Mouse (Mus musculus) neural tube, embryonic 12.5 days (tissue): Measurements from ENCODE around the gene Mob1b. TPM values are rescaled to one million over a fixed set of nuclear protein-coding genes. Genes with fewer than 3 reads are reported as not detected.
"Not testable (repeated sequence)": the region's sequence is repeated elsewhere in the genome, so short reads cannot be mapped to it uniquely, and the experiment has no call there.

Experiments
- ATAC-seq: fragments of 200-750 bp; cut with Nextera tagmentation; 2 replicates; pipeline ENCODE4 v1.8.0; 2017; ENCODE audit warnings: low read depth, mild to moderate bottlenecking, moderate TSS enrichment, moderate library complexity; ENCODE audit not compliant: low FRiP score
- H3K27ac ChIP-seq: fragments of 300-500 bp; sonication (generic); 2 replicates; pipeline ENCODE4 v1.5.1; 2016
- H3K27me3 ChIP-seq: fragments of 300-500 bp; sonication (generic); replicated peaks from 2 replicates; pipeline ENCODE4 v1.6.1; 2016; ENCODE audit warnings: mild to moderate bottlenecking
- H3K36me3 ChIP-seq: fragments of 300-500 bp; sonication (generic); 2 replicates; pipeline ENCODE4 v1.6.1; 2016; ENCODE audit warnings: mild to moderate bottlenecking
- H3K4me1 ChIP-seq: fragments of 300-500 bp; sonication (generic); 2 replicates; pipeline ENCODE4 v1.6.1; 2016
- H3K4me2 ChIP-seq: fragments of 300-500 bp; sonication (generic); replicated peaks from 2 replicates; pipeline ENCODE4 v1.6.1; 2016; ENCODE audit warnings: mild to moderate bottlenecking
- H3K4me3 ChIP-seq: fragments of 300-500 bp; sonication (generic); 2 replicates; pipeline ENCODE4 v1.5.1; 2016
- H3K9ac ChIP-seq: fragments of 300-500 bp; sonication (generic); 2 replicates; pipeline ENCODE4 v1.6.1; 2016; ENCODE audit warnings: mild to moderate bottlenecking
- H3K9me3 ChIP-seq: fragments of 300-500 bp; sonication (generic); 2 replicates; pipeline ENCODE4 v1.6.1; 2016; ENCODE audit warnings: mild to moderate bottlenecking
- WGBS: fragments of 180-500 bp; shearing (Covaris S2); methylation state at CpG from one replicate; pipeline ENCODE4 v1.1.7; 2016; 5-methylcytosine and 5-hydroxymethylcytosine counted together
- polyA plus RNA-seq: library from polyadenylated mRNA; unstranded; fragments of >200 nt; fragmentation: Nextera tagmentation; extraction: Ambion mirVana; gene quantifications from 2 replicates; pipeline ENCODE4 v1.2.1, GENCODE M21; 2016

The Mob1b gene
- polyA plus RNA-seq, 1 experiment from 2014 or later, result 14.0 TPM

DNA sequence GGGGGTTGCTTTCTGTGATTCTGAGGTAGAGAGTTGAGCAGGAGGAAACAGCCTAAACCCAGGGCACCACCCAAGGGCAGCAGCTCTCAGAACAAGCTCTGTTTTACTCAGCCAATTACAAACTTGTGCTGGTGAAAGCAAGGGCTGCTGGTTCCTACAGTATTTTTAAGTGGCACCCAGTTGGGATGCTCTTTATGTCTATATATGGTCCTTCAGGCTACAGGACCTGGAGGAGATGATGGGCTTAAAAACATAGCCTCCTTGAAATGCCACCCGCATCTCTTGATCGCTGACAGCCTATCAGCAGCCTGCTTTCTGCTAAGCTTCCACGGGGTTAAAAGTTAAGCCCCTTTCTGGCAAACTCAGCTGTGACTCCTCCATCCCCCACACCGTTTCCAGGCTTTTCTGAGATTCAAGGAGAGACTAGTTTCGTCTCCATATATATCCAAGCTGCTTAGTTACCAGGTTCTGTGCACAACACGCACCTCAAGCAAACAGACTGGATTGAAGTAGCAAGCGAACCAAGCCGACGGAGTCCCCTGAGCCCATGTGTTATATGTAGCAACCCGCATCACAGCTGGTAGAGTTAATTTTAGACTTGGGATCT, 8.9 kb upstream of the Mob1b start:
- Histone ChIP-seq H3K4me1 (no peaks in the 10 kb centered on the region), H3K4me3 (no peak overlapping the region), H3K9ac (no peak overlapping the region), H3K9me3 (no peaks in the 10 kb centered on the region), H3K27me3 (no peaks in the 10 kb centered on the region), H3K4me2 (no peak overlapping the region), H3K27ac (no peak overlapping the region), H3K36me3 (no peaks in the 10 kb centered on the region)
- 48% methylated on average over 10 of the region's 10 CpGs for WGBS
- no peak for ATAC-seq

DNA sequence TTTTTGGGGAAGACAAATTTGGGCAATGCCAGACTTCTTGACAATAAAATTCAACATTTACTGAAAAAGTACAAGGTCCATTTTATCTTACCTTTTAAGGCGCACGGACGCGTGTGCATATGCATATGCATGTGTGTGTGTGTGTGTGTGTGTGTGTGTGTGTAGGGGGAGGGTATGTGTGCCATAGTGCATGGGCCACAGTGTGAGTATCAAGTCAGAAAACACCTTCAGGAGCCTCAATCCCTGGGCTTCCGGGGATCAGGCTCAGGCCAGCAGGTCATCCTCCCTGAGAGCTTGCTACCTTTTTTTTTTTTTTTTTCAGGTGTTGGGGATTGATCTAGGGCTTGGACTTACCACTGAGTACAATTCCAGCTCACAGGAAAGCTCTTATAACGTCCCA, 8.3 kb upstream of the Mob1b start:
- H3K9me3 ChIP-seq, result no peaks in the 10 kb centered on the region
- no peaks in the 10 kb centered on the region for H3K27me3 ChIP-seq
- H3K4me2 ChIP-seq, result no peak overlapping the region
- no peaks in the 10 kb centered on the region for H3K4me1 ChIP-seq
- no peak for ATAC-seq
- no peak overlapping the region for H3K4me3 ChIP-seq
- H3K27ac ChIP-seq, result no peak overlapping the region
- WGBS, result 86% methylated on average over 6 of the region's 6 CpGs
- no peaks in the 10 kb centered on the region for H3K36me3 ChIP-seq
- H3K9ac ChIP-seq, result no peak overlapping the region

DNA sequence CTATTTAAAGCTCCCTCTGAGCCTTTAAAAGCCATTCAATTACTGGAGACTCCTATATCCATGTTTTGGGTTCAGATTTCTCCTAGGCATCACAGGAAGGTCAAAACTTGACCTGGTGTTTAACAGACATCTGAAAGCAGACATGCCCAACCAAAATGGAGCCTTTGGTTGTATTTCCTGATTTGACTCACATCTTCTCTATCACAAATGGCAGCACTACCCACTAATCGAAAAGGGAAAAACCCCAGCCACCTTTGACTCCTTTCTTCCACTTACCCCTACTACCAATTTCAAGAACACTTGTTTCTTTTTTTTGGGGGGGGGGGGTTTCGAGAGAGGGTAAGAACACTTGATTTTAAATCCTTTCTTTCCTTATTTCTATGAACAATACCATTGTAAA, 3.7 kb upstream of the Mob1b start:
- H3K27me3 ChIP-seq, result no peaks in the 10 kb centered on the region
- WGBS, result 77% methylated on average over 2 of the region's 2 CpGs
- no peak for ATAC-seq

DNA sequence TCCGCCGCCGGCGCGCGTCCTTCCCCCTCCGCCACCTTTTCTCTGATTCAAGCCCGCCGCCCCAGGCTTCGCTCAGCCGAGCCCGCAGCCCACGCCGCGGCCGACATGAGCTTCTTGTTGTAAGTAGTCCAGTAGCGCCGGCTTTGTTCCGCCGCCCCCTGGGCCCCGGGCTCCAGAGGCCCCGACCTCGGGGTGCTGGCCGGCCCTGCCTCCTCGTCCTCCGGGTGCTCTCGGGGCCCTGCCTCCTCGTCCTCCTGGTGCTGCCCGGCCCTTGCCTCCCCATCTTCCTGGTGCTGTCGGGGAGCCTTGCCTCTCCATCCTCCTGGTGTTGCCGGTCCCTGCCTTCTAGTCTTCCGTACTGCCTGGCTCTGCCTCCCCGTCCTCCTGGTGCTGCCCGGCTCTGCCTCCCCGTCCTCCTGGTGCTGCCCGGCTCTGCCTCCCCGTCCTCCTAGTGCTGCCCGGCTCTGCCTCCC, 384 bp downstream of the Mob1b start:
- peaks cover 22% of the 10 kb centered on the region for H3K4me1 ChIP-seq
- ATAC-seq, result peak; percentile 75
- H3K36me3 ChIP-seq, result no peaks in the 10 kb centered on the region
- H3K27ac ChIP-seq, result peak overlapping the region; percentile 83
- H3K4me2 ChIP-seq, result peak overlapping the region; percentile 96
- H3K9me3 ChIP-seq, result no peaks in the 10 kb centered on the region
- under 1% methylated on average over 36 of the region's 38 CpGs for WGBS
- H3K27me3 ChIP-seq, result no peaks in the 10 kb centered on the region
- peak overlapping the region; percentile 99 for H3K4me3 ChIP-seq
- H3K9ac ChIP-seq, result peak overlapping the region; percentile 96

More for the DNA sequence above, 3.7 kb upstream of the Mob1b start:
- H3K27ac ChIP-seq, result no peak overlapping the region
- H3K4me3 ChIP-seq, result no peak overlapping the region
- no peak overlapping the region for H3K9ac ChIP-seq
- no peaks in the 10 kb centered on the region for H3K9me3 ChIP-seq
- no peak overlapping the region for H3K4me2 ChIP-seq
- no peaks in the 10 kb centered on the region for H3K36me3 ChIP-seq
- H3K4me1 ChIP-seq, result peaks cover 5% of the 10 kb centered on the region

- Histone ChIP-seq H3K36me3 (no peaks in the 10 kb centered on the region), H3K9ac (peak overlapping the region; percentile 96), H3K27ac (peak overlapping the region; percentile 83; the same call in 1 of the 2 replicates), H3K9me3 (no peaks in the 10 kb centered on the region), H3K4me1 (peaks cover 22% of the 10 kb centered on the region), H3K4me3 (peak overlapping the region; percentile 99), H3K4me2 (peak overlapping the region; percentile 96), H3K27me3 (no peaks in the 10 kb centered on the region)
- WGBS, result 2% methylated on average over 31 of the region's 31 CpGs
- ATAC-seq, result peak; percentile 39
Measured at GRCm38 (mm10) chr5:88721565-88722212, 1.0 kb downstream of the Mob1b start.

DNA sequence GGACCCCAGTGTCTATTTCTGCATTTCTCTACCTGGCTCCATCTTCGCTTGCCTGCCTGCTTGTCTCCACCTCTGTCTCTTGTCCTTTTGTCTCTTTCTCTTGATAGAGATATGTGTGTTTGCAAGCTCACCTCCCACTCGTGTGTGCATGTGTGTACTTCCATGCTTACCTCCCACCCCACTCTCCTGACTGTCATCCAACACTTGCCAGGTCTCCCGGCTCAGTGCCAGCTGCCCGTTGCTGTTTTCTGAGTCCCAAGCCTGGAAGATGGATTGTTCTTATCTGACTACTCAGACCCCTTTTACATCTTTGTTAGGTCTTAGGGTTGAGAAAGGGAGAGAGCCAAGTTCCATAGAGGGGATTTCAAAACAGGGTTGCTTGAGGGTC, 1.6 kb downstream of the Mob1b start:
- H3K9me3 ChIP-seq, result no peaks in the 10 kb centered on the region
- no peaks in the 10 kb centered on the region for H3K27me3 ChIP-seq
- H3K4me1 ChIP-seq, result peaks cover 22% of the 10 kb centered on the region
- H3K4me2 ChIP-seq, result peak overlapping the region; percentile 96
- H3K4me3 ChIP-seq, result peak overlapping the region; percentile 99
- WGBS, result 33% methylated on average over 4 of the region's 4 CpGs
- H3K27ac ChIP-seq, result no peak overlapping the region
- no peak for ATAC-seq
- peak overlapping the region; percentile 96 for H3K9ac ChIP-seq
- H3K36me3 ChIP-seq, result no peaks in the 10 kb centered on the region

- Histone ChIP-seq H3K36me3 (no peaks in the 10 kb centered on the region), H3K4me3 (no peak overlapping the region), H3K27me3 (no peaks in the 10 kb centered on the region), H3K9ac (no peak overlapping the region), H3K4me1 (peaks cover 22% of the 10 kb centered on the region), H3K27ac (no peak overlapping the region), H3K4me2 (no peak overlapping the region), H3K9me3 (no peaks in the 10 kb centered on the region)
- ATAC-seq, result no peak
- WGBS, result 80% methylated on average over 3 of the region's 3 CpGs
Measured at GRCm38 (mm10) chr5:88724030-88724429, 3.4 kb downstream of the Mob1b start.

DNA sequence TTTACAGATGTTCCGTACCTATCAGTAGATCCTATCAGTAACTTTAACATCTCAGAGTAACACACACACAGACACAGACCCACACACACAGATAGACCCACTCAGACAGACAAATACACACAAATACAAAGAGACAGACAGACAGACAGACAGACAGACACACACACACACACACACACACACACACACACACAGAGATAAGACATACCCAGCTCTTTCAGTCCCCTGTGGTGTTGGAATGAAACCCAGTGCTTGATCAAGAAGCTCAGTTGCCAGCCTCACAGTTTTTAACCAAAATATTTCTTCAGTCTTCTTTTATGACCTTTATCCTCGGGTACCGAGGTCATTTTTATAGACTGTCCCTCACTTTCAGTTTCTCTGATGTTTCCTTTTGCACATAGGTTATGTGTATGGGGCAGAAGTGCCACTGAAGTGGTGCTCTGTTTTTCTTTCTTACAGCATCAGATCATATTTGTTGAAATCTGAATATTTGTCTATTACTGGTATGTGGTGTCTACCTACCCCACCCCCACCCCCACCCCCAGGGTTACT, 7.0 kb downstream of the Mob1b start:
- Histone ChIP-seq H3K36me3 (no peaks in the 10 kb centered on the region), H3K4me2 (no peak overlapping the region), H3K9ac (no peak overlapping the region), H3K4me3 (no peak overlapping the region), H3K4me1 (peaks cover 10% of the 10 kb centered on the region), H3K27me3 (no peaks in the 10 kb centered on the region), H3K27ac (no peak overlapping the region), H3K9me3 (no peaks in the 10 kb centered on the region)
- 86% methylated on average over 3 of the region's 3 CpGs for WGBS
- no peak for ATAC-seq

- no peak for ATAC-seq
- H3K4me3 ChIP-seq, result no peak overlapping the region
- 95% methylated on average over 2 of the region's 2 CpGs for WGBS
Measured at GRCm38 (mm10) chr5:88734786-88735185, 14.1 kb downstream of the Mob1b start.

DNA sequence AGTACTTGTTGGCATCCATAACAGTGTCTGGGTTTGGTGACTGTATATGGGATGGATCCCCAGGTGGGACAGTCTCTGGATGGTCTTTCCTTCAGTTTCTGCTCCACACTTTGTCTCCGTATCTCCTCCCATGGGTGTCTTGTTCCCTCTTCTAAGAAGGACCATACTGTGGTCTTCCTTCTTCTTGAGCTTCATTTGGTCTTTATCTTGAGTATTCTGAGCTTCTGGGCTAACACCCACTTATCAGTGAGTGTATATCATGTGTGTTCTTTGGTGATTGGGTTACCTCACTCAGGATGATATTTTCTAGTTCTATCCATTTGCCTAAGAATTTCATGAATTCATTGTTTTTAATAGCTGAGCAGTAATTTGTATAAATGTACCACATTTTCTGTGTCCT, 20.4 kb downstream of the Mob1b start:
- H3K27ac ChIP-seq, ATAC-seq, H3K4me1 ChIP-seq, H3K27me3 ChIP-seq, H3K36me3 ChIP-seq, H3K9ac ChIP-seq, H3K4me2 ChIP-seq, H3K9me3 ChIP-seq, H3K4me3 ChIP-seq: not testable (repeated sequence)
- WGBS, result 91% methylated on average over 1 of the region's 1 CpGs

More at GRCm38 (mm10) chr5:88734786-88735185, 14.1 kb downstream of the Mob1b start:
- no peaks in the 10 kb centered on the region for H3K9me3 ChIP-seq
- H3K4me2 ChIP-seq, result no peak overlapping the region
- no peaks in the 10 kb centered on the region for H3K4me1 ChIP-seq
- H3K27ac ChIP-seq, result no peak overlapping the region
- no peaks in the 10 kb centered on the region for H3K27me3 ChIP-seq
- no peaks in the 10 kb centered on the region for H3K36me3 ChIP-seq
- no peak overlapping the region for H3K9ac ChIP-seq

DNA sequence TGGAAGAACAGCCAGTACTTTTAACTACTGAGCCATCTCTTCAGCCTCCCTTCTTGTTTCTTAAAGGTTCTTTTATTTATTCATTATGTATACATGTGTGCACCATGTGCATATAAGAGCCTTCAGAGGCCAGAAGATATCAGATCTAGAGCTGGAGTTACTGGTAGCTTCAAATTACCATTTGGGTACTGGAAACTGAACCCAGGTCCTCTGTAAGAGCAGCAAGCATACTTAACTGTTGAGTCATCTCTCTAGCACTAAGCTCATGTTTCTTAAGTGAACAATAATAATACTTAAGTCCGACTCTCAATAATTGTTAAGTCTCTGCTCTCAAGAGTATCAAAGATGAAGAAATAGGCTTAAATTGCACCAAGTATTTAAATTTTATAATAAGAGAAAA, 27.1 kb downstream of the Mob1b start:
- no peak for ATAC-seq

DNA sequence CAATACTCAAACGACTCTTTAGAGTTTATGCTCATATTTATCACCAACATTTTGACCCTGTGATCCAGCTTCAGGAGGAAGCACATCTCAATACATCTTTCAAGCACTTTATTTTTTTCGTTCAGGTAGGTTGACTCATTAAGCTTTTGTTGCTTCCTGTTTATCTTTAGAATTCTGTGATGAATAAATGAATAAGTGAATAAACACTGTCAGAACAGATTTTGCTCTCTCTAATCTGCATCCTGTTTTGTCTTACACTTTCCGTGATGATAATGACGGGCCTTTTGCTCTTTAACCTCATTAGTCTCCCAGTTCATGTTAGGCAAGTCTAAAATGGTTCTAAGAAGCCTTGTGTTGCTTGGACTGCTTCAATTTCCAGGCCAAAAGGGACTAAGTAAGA, 32.5 kb downstream of the Mob1b start:
- Histone ChIP-seq H3K9me3 (no peaks in the 10 kb centered on the region), H3K9ac (no peak overlapping the region), H3K4me2 (no peak overlapping the region), H3K27ac (no peak overlapping the region), H3K27me3 (no peaks in the 10 kb centered on the region), H3K36me3 (peaks cover 7% of the 10 kb centered on the region; the same call in 1 of the 2 replicates), H3K4me3 (no peak overlapping the region), H3K4me1 (no peaks in the 10 kb centered on the region)
- 90% methylated on average over 4 of the region's 4 CpGs for WGBS
- no peak for ATAC-seq

More for the DNA sequence above, 27.1 kb downstream of the Mob1b start:
- H3K9me3 ChIP-seq, result no peaks in the 10 kb centered on the region
- no peak overlapping the region for H3K9ac ChIP-seq
- H3K27ac ChIP-seq, result no peak overlapping the region
- H3K36me3 ChIP-seq, result peaks cover 3% of the 10 kb centered on the region
- no peak overlapping the region for H3K4me2 ChIP-seq
- no peak overlapping the region for H3K4me3 ChIP-seq
- WGBS, result 94% methylated on average over 1 of the region's 1 CpGs
- no peaks in the 10 kb centered on the region for H3K4me1 ChIP-seq
- H3K27me3 ChIP-seq, result no peaks in the 10 kb centered on the region
